In the genomic region with DNA sequence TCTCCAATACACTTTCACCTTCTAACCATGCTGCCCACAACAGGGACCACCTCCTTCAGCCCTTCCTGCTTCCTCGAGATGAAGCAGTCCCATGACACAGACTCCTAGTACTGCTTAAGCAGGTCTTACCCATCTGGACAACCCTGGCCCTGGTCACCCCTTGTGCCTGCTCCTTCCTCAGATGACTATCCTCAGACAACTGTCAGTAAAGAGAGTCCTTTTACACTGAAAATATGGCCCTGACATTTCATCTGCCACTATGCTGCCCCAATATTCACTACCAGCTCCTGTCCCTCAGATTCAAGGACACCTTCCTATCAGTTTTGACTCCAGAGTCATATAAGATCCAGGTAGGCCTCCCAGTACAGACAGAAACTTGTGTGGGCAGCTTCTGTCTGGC, we compare ENCODE assay signal across 29 mouse cellular contexts.
"Had no signal": no experiment of that assay in that cellular context is flagged by ENCODE, and none has a peak within 500 bp of the region (broad histone marks: within the 10 kb centered on the region; RNA-seq: fewer than 3 reads in every experiment).

No protein-coding gene starts in this region.

- DNase-seq: left cerebral cortex, postnatal 4 days; liver; liver, embryonic 13.5 days; liver, postnatal 0 days; lung, adult 18-20 months; lung, adult 2 months; lung, embryonic 14.5 days; lung, postnatal 10 days; lung, postnatal 14 days; lung, postnatal 36 days; lung, postnatal 4 days; midbrain, embryonic 14.5 days had no signal

- H3K4me3 ChIP-seq: limb, embryonic 10.5 days; limb, embryonic 12.5 days; limb, embryonic 13.5 days; limb, embryonic 15.5 days; liver, embryonic 12.5 days; liver, embryonic 13.5 days; liver, embryonic 15.5 days; lung, embryonic 15.5 days; megakaryocyte, embryonic 14.5 days; midbrain, embryonic 10.5 days; midbrain, embryonic 12.5 days; midbrain, embryonic 13.5 days; midbrain, embryonic 15.5 days; myocyte; neural tube, embryonic 12.5 days; neural tube, embryonic 13.5 days had no signal

- H3K27ac ChIP-seq: limb, embryonic 10.5 days; limb, embryonic 12.5 days; limb, embryonic 13.5 days; limb, embryonic 15.5 days; liver, embryonic 12.5 days; liver, embryonic 13.5 days; liver, embryonic 14.5 days; liver, embryonic 15.5 days; lung, embryonic 15.5 days; macrophage; midbrain, embryonic 10.5 days; midbrain, embryonic 12.5 days; midbrain, embryonic 13.5 days; midbrain, embryonic 15.5 days; neural tube, embryonic 12.5 days; neural tube, embryonic 13.5 days had no signal
